ENCODE assay signal across 19 mouse cellular contexts in the genomic region with DNA sequence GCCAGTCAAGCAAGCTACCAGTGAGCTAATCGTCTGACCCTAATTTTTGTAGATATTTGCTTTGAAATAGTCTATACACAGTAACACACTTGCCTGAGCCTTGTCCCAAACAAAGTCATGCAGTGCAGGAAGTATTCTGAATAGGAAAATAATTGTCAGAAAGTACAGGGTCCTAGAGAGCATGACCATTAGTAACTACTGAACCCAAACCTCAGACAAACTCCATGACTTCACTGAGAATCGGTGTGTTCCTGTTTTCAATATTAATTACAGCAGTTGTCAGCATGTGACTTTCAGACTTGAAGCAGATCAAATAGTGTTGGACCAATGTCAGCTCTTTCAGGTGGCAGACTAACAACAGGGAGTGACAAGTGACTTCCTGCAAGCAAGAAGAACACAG. TPM values are rescaled to one million over a fixed set of nuclear protein-coding genes. Genes with fewer than 3 reads are reported as not detected.
A peak's percentile ranks its signal among the peaks of the same experiment; 100 is the strongest.
DNase-seq lines count a peak whose midpoint lies in the region; ATAC-seq and TF ChIP-seq lines count a peak whose summit lies in the region.
"Had no signal": no experiment of that assay in that cellular context is flagged by ENCODE, and none has a peak within 500 bp of the region (broad histone marks: within the 10 kb centered on the region; RNA-seq: fewer than 3 reads in every experiment).

No protein-coding gene starts in this region.

- no peaks in the 10 kb centered on the region for H3K9me3 ChIP-seq in CH12.LX (replicated peaks; ENCODE audit: low read length)
- H3K9me3 ChIP-seq in G1E (replicated peaks): no peaks in the 10 kb centered on the region

- intact Hi-C loops in heart, postnatal 36 days (cut with DNase I): no loop called here

- peak overlapping the region; percentile 59 for H3K4me2 ChIP-seq in CH12.LX (ENCODE audit: insufficient read depth, low read depth, poor library complexity, severe bottlenecking)

- peak overlapping the region; percentile 52; the same call in 1 of the 2 replicates for H3K9ac ChIP-seq in CH12.LX (ENCODE audit: insufficient read depth, low read depth)

- in situ Hi-C loops in CH12.LX (cut with MboI; ENCODE audit: low pct_ligation_motif_present, low pct_unique_long_range_greater_than_20kb, low sequenced_read_pairs): no loop called here

- H3K4me3 ChIP-seq in CH12.LX (replicated peaks in 1 of 3; ENCODE audit: low read depth in 2 of 3, low read length in 2 of 3, poor library complexity in 1 of 3) (no peak overlapping the region), G1E (ENCODE audit: low read depth, low read length) (no peak overlapping the region)

- no peaks in the 10 kb centered on the region for H3K36me3 ChIP-seq in CH12.LX (replicated peaks in 1 of 2; ENCODE audit: control insufficient read depth in 1 of 2, insufficient read depth in 1 of 2, low read length in 1 of 2)
- H3K36me3 ChIP-seq in G1E (replicated peaks): no peaks in the 10 kb centered on the region

- ATAC-seq in G1E (ENCODE audit: extremely low read depth, insufficient number of reproducible peaks, low FRiP score, poor library complexity, severe bottlenecking): peak; percentile 24; the same call in 1 of the 2 replicates
- ATAC-seq in megakaryocyte-erythroid progenitor cell, adult 5-6 weeks (replicated peaks; ENCODE audit: low FRiP score, low TSS enrichment, poor library complexity, severe bottlenecking): no peak
- ATAC-seq: activated CD4-positive, CD25-positive, alpha-beta regulatory T cell, adult 4 months; CD4-positive, CD25-positive, alpha-beta regulatory T cell, adult 4 months; Patski had no signal

- DNase-seq in heart, adult 11 months: peak; percentile 51
- no peak for DNase-seq in heart, postnatal 36 days
- DNase-seq in CH12.LX (ENCODE audit: extremely low read depth) (peak; percentile 49), G1E (ENCODE audit: low spot score) (no peak)
- DNase-seq in cerebellum, adult 9-11 months: no peak
- DNase-seq: adrenal gland, adult 2 months; adrenal gland, adult 8-10 months; adrenal gland, postnatal 14 days; adrenal gland, postnatal 36 days; B cell, adult 2 months; cerebellum, adult 11 months; cerebellum, adult 11-12 months; cerebellum, adult 18-20 months; cerebellum, adult 2 months; cerebellum, adult 8-10 months had no signal

- TF ChIP-seq CTCF in CH12.LX (conservative IDR thresholded peaks at IDR 0.05 in 1 of 2, IDR thresholded peaks at IDR 0.05 in 1 of 2; ENCODE audit: low read depth in 2 of 2, low read length in 2 of 2) (no peak), G1E (IDR thresholded peaks at IDR 0.05; ENCODE audit: low read depth, low read length) (no peak)

- H3K27me3 ChIP-seq in CH12.LX (replicated peaks): no peaks in the 10 kb centered on the region
- no peaks in the 10 kb centered on the region for H3K27me3 ChIP-seq in G1E (ENCODE audit: insufficient read depth, low read length)
- H3K27me3 ChIP-seq: Patski had no signal

- TF ChIP-seq EP300 in CH12.LX (IDR thresholded peaks at IDR 0.05; ENCODE audit: low read length): peak; percentile 38; the same call in 1 of the 2 replicates

- TF ChIP-seq RAD21 in CH12.LX (IDR thresholded peaks at IDR 0.05; ENCODE audit: low read depth, low read length): no peak

- H3K79me2 ChIP-seq in CH12.LX (replicated peaks; ENCODE audit: control insufficient read depth, extremely low read depth, insufficient read depth, poor library complexity, severe bottlenecking): no peaks in the 10 kb centered on the region

- peaks cover 14 to 31% of the 10 kb centered on the region in 2 experiments for H3K4me1 ChIP-seq in CH12.LX (ENCODE audit: control insufficient read depth in 1 of 2, insufficient read depth in 2 of 2)
- H3K4me1 ChIP-seq in G1E (ENCODE audit: insufficient read depth, low read depth, low read length): peaks cover 62% of the 10 kb centered on the region

- dilution Hi-C loops in CH12.LX (cut with MboI; ENCODE audit: extremely low pct_ligation_motif_present, extremely low pct_unique_long_range_greater_than_20kb, low sequenced_read_pairs): no loop called here

- no peak for TF ChIP-seq POLR2A in CH12.LX (IDR thresholded peaks at IDR 0.05; ENCODE audit: low read depth, low read length)

- H3K27ac ChIP-seq in CH12.LX (ENCODE audit: insufficient read depth, low read depth): no peak overlapping the region

TF ChIP-seq in CH12.LX, 34 proteins besides CTCF, POLR2A, EP300 and RAD21:
- TF ChIP-seq ZC3H11A (IDR thresholded peaks at IDR 0.05; ENCODE audit: low read depth, low read length) (no peak), ZNF384 (IDR thresholded peaks at IDR 0.05; ENCODE audit: low read depth, low read length) (no peak), MAFK (IDR thresholded peaks at IDR 0.05; ENCODE audit: insufficient replicate concordance, low read length) (no peak), CHD1 (IDR thresholded peaks at IDR 0.05; ENCODE audit: low read depth, low read length) (no peak), NRF1 (IDR thresholded peaks at IDR 0.05; ENCODE audit: low read depth, low read length) (no peak), CHD2 (IDR thresholded peaks at IDR 0.05; ENCODE audit: low read length) (no peak), SIN3A (IDR thresholded peaks at IDR 0.05; ENCODE audit: low read length) (no peak), IRF4 (IDR thresholded peaks at IDR 0.05; ENCODE audit: low read depth, low read length) (peak; percentile 11; the same call in 1 of the 2 replicates), ETS1 (conservative IDR thresholded peaks at IDR 0.05; ENCODE audit: low read depth, low read length) (peak; percentile 53), BHLHE40 (IDR thresholded peaks at IDR 0.05; ENCODE audit: low read depth, low read length) (peak; percentile 55), E2F4 (IDR thresholded peaks at IDR 0.05; ENCODE audit: insufficient replicate concordance, low read depth, low read length) (no peak), NELFE (IDR thresholded peaks at IDR 0.05; ENCODE audit: low read depth, low read length) (no peak), GABPA (IDR thresholded peaks at IDR 0.05; ENCODE audit: insufficient replicate concordance, low read depth, low read length) (no peak)

RNA-seq across cellular contexts. Expression of a gene that starts 14.5 kb away (rescaled TPM):
- 100 to 1,000 TPM; 334 to 351 TPM for total RNA-seq in heart, postnatal 36 days (2021)
- total RNA-seq in CH12.LX (2012; rRNA removed) (7.1 and 20.9 TPM in 2 replicates), CH12.LX (2014; rRNA removed) (3.9 and 4.3 TPM in 2 replicates), G1E (2014; fragmentation: Nextera tagmentation) (95.5 and 139 TPM in 2 replicates), G1E (2017) (52.9 and 57.8 TPM in 2 replicates)
- polyA plus RNA-seq in CH12.LX (2012; ENCODE audit: insufficient read length, low read depth) (10.3 and 12.2 TPM in 2 replicates), G1E (2012) (18.9 and 25.2 TPM in 2 replicates)
- not detected in 2 replicates for total RNA-seq in megakaryocyte-erythroid progenitor cell, adult 5-6 weeks (2014; fragmentation: Nextera tagmentation)
- 0.38 TPM in 1 of 2 replicates, not detected in the other for total RNA-seq in megakaryocyte-erythroid progenitor cell, adult 5-6 weeks (2017)

RNA-seq across cellular contexts. Expression of a gene that starts 39.5 kb away (rescaled TPM):
- 10 to 100 TPM; 19.9 to 22.6 TPM for total RNA-seq in heart, postnatal 36 days (2021)
- total RNA-seq in CH12.LX (2012; rRNA removed) (28.9 and 38.5 TPM in 2 replicates), CH12.LX (2014; rRNA removed) (35.5 and 42.9 TPM in 2 replicates), G1E (2014; fragmentation: Nextera tagmentation) (76.6 and 86.7 TPM in 2 replicates), G1E (2017) (88.3 and 111 TPM in 2 replicates)
- polyA plus RNA-seq in CH12.LX (2012; ENCODE audit: insufficient read length, low read depth) (70.6 and 78.8 TPM in 2 replicates), G1E (2012) (44.9 and 48.0 TPM in 2 replicates)
- 74.0 and 76.2 TPM in 2 replicates for total RNA-seq in megakaryocyte-erythroid progenitor cell, adult 5-6 weeks (2014; fragmentation: Nextera tagmentation)
- total RNA-seq in megakaryocyte-erythroid progenitor cell, adult 5-6 weeks (2017): 150 and 188 TPM in 2 replicates
- polyA plus RNA-seq: adrenal gland, adult 2 months had no signal

RNA-seq across cellular contexts. Expression of a gene that starts 39.6 kb away (rescaled TPM):
- under 1 TPM; 0.68 to 0.89 TPM for total RNA-seq in heart, postnatal 36 days (2021)
- total RNA-seq in CH12.LX (2012; rRNA removed): 6.7 and 7.0 TPM in 2 replicates
- total RNA-seq in CH12.LX (2014; rRNA removed): 10.1 and 10.8 TPM in 2 replicates
- polyA plus RNA-seq in CH12.LX (2012; ENCODE audit: insufficient read length, low read depth): 9.7 and 10.2 TPM in 2 replicates
- total RNA-seq in G1E (2014; fragmentation: Nextera tagmentation): 84.1 and 106 TPM in 2 replicates
- 33.4 and 36.5 TPM in 2 replicates for total RNA-seq in G1E (2017)
- polyA plus RNA-seq in G1E (2012): 1.6 and 2.4 TPM in 2 replicates
- 39.4 and 40.0 TPM in 2 replicates for total RNA-seq in megakaryocyte-erythroid progenitor cell, adult 5-6 weeks (2014; fragmentation: Nextera tagmentation)
- 24.4 and 26.6 TPM in 2 replicates for total RNA-seq in megakaryocyte-erythroid progenitor cell, adult 5-6 weeks (2017)

Comparison
In these comparisons a context has a peak if more than half of its experiments do, and no peak if none do; other contexts are left out.
1. DNase-seq: peak in heart, adult 11 months (single experiment) and CH12.LX (single experiment); none in heart, postnatal 36 days (0 of 2), G1E (single experiment) and cerebellum, adult 9-11 months (single experiment).
2. RNA of a gene that starts 39.6 kb away (total RNA-seq): 33.4 to 106 TPM in G1E, 24.4 to 40.0 TPM in megakaryocyte-erythroid progenitor cell, adult 5-6 weeks and 6.7 to 10.8 TPM in CH12.LX; 0.68 to 0.89 TPM in heart, postnatal 36 days; every median in the first group is over 4 times any median in the second.